Mouse (Mus musculus) left cerebral cortex, postnatal 36 days (tissue): ENCODE results near the gene Galnt17. TPM values are rescaled to one million over a fixed set of nuclear protein-coding genes. Genes with fewer than 3 reads are reported as not detected.

Experiments
- DNase-seq, 2 experiments: peaks; one replicate each; pipeline ENCODE4 v3.0.0; 2021 to 2022; ENCODE audit warnings: low spot score in 2 of 2, mixed read lengths in 1 of 2
- intact Hi-C: fragments of 180-260 bp; cut with DNase I; formaldehyde crosslinking; loops from one replicate; pipeline ENCODE4 v1.15.1; 2025
- total RNA-seq, 2 experiments: library from RNA; stranded (reverse); gene quantifications; 2 replicates each; pipeline ENCODE4 v1.2.3; 2021

Gene Galnt17
- 10 to 100 TPM; 35.9 to 38.5 TPM for total RNA-seq

GRCm38 (mm10) chr5:131308397-131308796 is at the start of gene Galnt17:
Galnt17 (minus strand) TSS chr5:131308497.
- intact Hi-C loops = loop anchor here (5.0 to 10.0 kb wide), 2 partner anchors 119 to 304 kb away; no protein-coding TSS in a partner anchor
- no peak for DNase-seq

- intact Hi-C loops = no loop called here
These were observed 26.2 kb upstream of the Galnt17 start for GRCm38 (mm10) chr5:131334536-131334935.

GRCm38 (mm10) chr5:131321286-131321685 is 13.0 kb upstream of the Galnt17 start:
- intact Hi-C loops = no loop called here
- no peak for DNase-seq

More at GRCm38 (mm10) chr5:131334536-131334935, 26.2 kb upstream of the Galnt17 start:
- DNase-seq = peak; percentile 5 to 6

GRCm38 (mm10) chr5:131319605-131320004 is 11.3 kb upstream of the Galnt17 start:
- intact Hi-C loops = no loop called here
- no peak for DNase-seq

- DNase-seq = no peak
- intact Hi-C loops = no loop called here
These were observed 10.8 kb upstream of the Galnt17 start for GRCm38 (mm10) chr5:131319141-131319540.

GRCm38 (mm10) chr5:131315016-131315415 is 6.7 kb upstream of the Galnt17 start:
- peak in 1 of 2 experiments; percentile 33 for DNase-seq
- intact Hi-C loops = no loop called here

GRCm38 (mm10) chr5:131307656-131308151 is 593 bp downstream of the Galnt17 start:
- DNase-seq = peak; percentile 87 to 91
- intact Hi-C loops = loop anchor here (5.0 to 10.0 kb wide), 2 partner anchors 120 to 303 kb away; no protein-coding TSS in a partner anchor

- intact Hi-C loops = loop anchor here (5.0 to 10.0 kb wide), 2 partner anchors 120 to 302 kb away; no protein-coding TSS in a partner anchor
- no peak for DNase-seq
These were observed 1.2 kb downstream of the Galnt17 start for GRCm38 (mm10) chr5:131306908-131307655.

GRCm38 (mm10) chr5:131306321-131306907 is 1.9 kb downstream of the Galnt17 start:
- intact Hi-C loops = loop anchor here (5.0 to 10.0 kb wide), 2 partner anchors 121 to 302 kb away; no protein-coding TSS in a partner anchor
- peak; percentile 24 to 33 for DNase-seq

- intact Hi-C loops = loop anchor here (5.0 to 10.0 kb wide), 2 partner anchors 122 to 300 kb away; no protein-coding TSS in a partner anchor
- no peak for DNase-seq
These were observed 3.1 kb downstream of the Galnt17 start for GRCm38 (mm10) chr5:131305223-131305622.

- intact Hi-C loops = loop anchor here (10.0 kb wide), 1 partner anchor 297 kb away; no protein-coding TSS in a partner anchor
- no peak for DNase-seq
These were observed 6.8 kb downstream of the Galnt17 start for GRCm38 (mm10) chr5:131301526-131301925.

- intact Hi-C loops = no loop called here
- peak; percentile 37 to 48 for DNase-seq
These were observed 14.4 kb downstream of the Galnt17 start for GRCm38 (mm10) chr5:131293726-131294449.

GRCm38 (mm10) chr5:131287091-131287490 is 21.2 kb downstream of the Galnt17 start:
- DNase-seq = no peak
- intact Hi-C loops = no loop called here

GRCm38 (mm10) chr5:131286680-131287079 is 21.6 kb downstream of the Galnt17 start:
- DNase-seq = no peak
- intact Hi-C loops = no loop called here

GRCm38 (mm10) chr5:131280349-131280748 is 27.9 kb downstream of the Galnt17 start:
- DNase-seq = no peak

GRCm38 (mm10) chr5:131279286-131279685 is 29.0 kb downstream of the Galnt17 start:
- no peak for DNase-seq
- intact Hi-C loops = no loop called here

More at GRCm38 (mm10) chr5:131280349-131280748, 27.9 kb downstream of the Galnt17 start:
- intact Hi-C loops = no loop called here

- DNase-seq = peak in 1 of 2 experiments; percentile 43
- intact Hi-C loops = no loop called here
These were observed 31.1 kb downstream of the Galnt17 start for GRCm38 (mm10) chr5:131277227-131277626.

- no peak for DNase-seq
- intact Hi-C loops = no loop called here
These were observed 42.0 kb downstream of the Galnt17 start for GRCm38 (mm10) chr5:131266291-131266690.

GRCm38 (mm10) chr5:131264145-131264544 is 44.2 kb downstream of the Galnt17 start:
- DNase-seq = no peak
- intact Hi-C loops = no loop called here
